Mouse (Mus musculus) C2C12 (cell line): ENCODE measurements around the gene Cit. TPM values are rescaled to one million over a fixed set of nuclear protein-coding genes. Genes with fewer than 3 reads are reported as not detected.

ENCODE experiments used
- H3K27me3 ChIP-seq: one replicate; pipeline ENCODE4 v1.6.1; 2011; ENCODE audit not compliant: control insufficient read depth, insufficient read depth, insufficient read length
- H3K36me3 ChIP-seq: one replicate; pipeline ENCODE4 v1.6.1; 2011; ENCODE audit not compliant: control insufficient read depth, insufficient read depth
- H3K4me3 ChIP-seq: one replicate; pipeline ENCODE4 v1.5.1; 2011; ENCODE audit warnings: mild to moderate bottlenecking, control low read depth; ENCODE audit not compliant: poor library complexity, insufficient read depth, severe bottlenecking
- H3K79me2 ChIP-seq: one replicate; pipeline ENCODE4 v1.6.1; 2011; ENCODE audit not compliant: control insufficient read depth, insufficient read depth
- H3K79me3 ChIP-seq: one replicate; pipeline ENCODE4 v1.6.1; 2011; ENCODE audit warnings: low read depth, control low read depth
- H3ac ChIP-seq: one replicate; pipeline ENCODE3; 2011; ENCODE audit warnings: low read depth; ENCODE audit not compliant: control insufficient read depth, insufficient read length
- CEBPB ChIP-seq: IDR thresholded peaks from one replicate; pipeline ENCODE4 v1.6.1; 2011; ENCODE audit warnings: low read depth, mild to moderate bottlenecking, control low read depth, moderate library complexity
- CTCF ChIP-seq: IDR thresholded peaks from one replicate; pipeline ENCODE4 v1.5.1; 2011; ENCODE audit not compliant: control insufficient read depth, insufficient read depth, insufficient read length
- FOSL1 ChIP-seq: IDR thresholded peaks from one replicate; pipeline ENCODE4 v1.8.0; 2011; ENCODE audit warnings: mild to moderate bottlenecking, low read length; ENCODE audit not compliant: poor library complexity, insufficient read depth, severe bottlenecking
- MAX ChIP-seq: IDR thresholded peaks from one replicate; pipeline ENCODE4 v1.6.1; 2011; ENCODE audit warnings: mild to moderate bottlenecking, control low read depth
- MYOD1 ChIP-seq: IDR thresholded peaks from one replicate; pipeline ENCODE4 v1.6.1; 2011; ENCODE audit warnings: low read depth; ENCODE audit not compliant: control insufficient read depth, insufficient read length
- MYOG ChIP-seq: IDR thresholded peaks from one replicate; pipeline ENCODE4 v1.6.1; 2011; ENCODE audit not compliant: control insufficient read depth, insufficient read length; ENCODE audit errors: extremely low read depth
- USF1 ChIP-seq: IDR thresholded peaks from one replicate; pipeline ENCODE4 v1.6.1; 2011; ENCODE audit warnings: low read depth, mild to moderate bottlenecking, control low read depth, moderate library complexity
- polyA plus RNA-seq: library from polyadenylated mRNA; unstranded; fragments of >200 nt; fragmentation: generic; extraction: Trizol; gene quantifications from one replicate; pipeline ENCODE4 v1.2.1, GENCODE M21; 2012; ENCODE audit warnings: missing spikeins

Cit gene
- polyA plus RNA-seq, 1 experiment: 19.9 TPM

DNA sequence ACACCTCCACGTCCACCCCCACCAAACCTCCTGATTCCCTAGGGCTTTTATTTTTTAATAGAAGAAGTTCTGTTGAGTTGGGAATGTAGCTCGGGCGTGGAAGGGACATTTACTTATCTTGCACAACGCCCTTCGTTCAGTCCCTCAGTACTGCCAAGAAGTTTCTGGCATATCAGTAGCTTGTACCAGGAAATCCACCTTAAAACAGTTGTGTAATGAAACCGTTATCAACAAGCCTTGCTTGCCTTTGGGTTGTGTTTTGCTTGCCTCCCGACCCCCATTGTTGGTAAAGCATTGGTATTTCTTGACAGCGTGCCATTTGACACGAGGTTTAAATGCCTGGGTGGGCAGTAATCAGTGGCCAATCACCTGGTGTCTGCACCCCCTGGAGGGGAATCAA, 39.4 kb downstream of the Cit start:
- TF ChIP-seq FOSL1 (no peak), USF1 (no peak), CTCF (no peak), MAX (no peak), MYOD1 (no peak)
- Histone ChIP-seq H3K79me3 (no peaks in the 10 kb centered on the region), H3ac (no peak overlapping the region), H3K4me3 (no peak overlapping the region), H3K79me2 (no peaks in the 10 kb centered on the region), H3K27me3 (no peaks in the 10 kb centered on the region), H3K36me3 (peaks cover 48% of the 10 kb centered on the region)

DNA sequence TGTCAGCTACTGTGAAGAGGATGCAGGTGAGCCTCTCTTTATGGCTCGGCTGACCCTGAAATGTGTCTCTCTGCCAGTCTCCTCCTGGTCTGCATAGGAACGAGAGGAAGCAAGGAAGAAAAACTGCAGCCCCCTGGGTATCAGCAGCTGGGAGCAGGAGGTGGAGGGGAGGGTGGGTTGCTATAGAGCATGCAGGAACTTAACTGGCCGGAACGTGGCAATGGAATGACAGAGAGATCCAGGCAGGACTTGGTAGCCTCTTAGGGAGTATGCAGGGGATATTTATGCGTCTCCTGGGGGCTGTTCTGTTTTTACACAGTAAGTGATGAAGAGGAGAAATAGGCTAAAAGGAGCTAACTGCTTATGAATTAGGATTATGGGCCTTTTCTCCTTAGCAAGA, 48.7 kb downstream of the Cit start:
- peaks cover 54% of the 10 kb centered on the region for H3K36me3 ChIP-seq
- H3K27me3 ChIP-seq: no peaks in the 10 kb centered on the region
- TF ChIP-seq CEBPB (no peak), CTCF (no peak), MYOD1 (no peak), USF1 (no peak), MAX (no peak)
- no peaks in the 10 kb centered on the region for H3K79me2 ChIP-seq
- H3K4me3 ChIP-seq: no peak overlapping the region
- H3ac ChIP-seq: no peak overlapping the region
- no peaks in the 10 kb centered on the region for H3K79me3 ChIP-seq

DNA sequence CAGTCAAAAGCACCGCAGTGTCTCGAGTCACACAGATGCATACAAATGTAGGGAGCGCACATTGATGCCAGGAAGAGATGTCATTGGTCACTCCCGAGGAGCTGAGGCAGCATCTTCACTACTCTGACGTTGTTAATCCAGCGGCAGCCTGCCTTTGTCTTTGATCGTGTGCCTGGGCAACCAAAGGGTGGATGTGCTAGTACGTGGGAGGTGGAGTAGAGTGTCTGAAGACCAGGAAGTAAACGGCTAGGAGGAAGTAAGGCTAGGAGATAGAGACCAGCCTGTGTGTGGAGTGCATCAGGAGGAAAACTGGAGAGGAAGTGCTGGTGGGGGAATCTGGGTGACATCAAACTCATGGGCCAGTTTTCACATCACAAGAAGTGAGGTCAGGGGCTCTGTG, 52.0 kb downstream of the Cit start:
- Histone ChIP-seq H3K79me2 (no peaks in the 10 kb centered on the region), H3K4me3 (no peak overlapping the region), H3K79me3 (no peaks in the 10 kb centered on the region), H3K36me3 (peaks cover 41% of the 10 kb centered on the region), H3ac (no peak overlapping the region), H3K27me3 (no peaks in the 10 kb centered on the region)
- TF ChIP-seq MAX (no peak), FOSL1 (no peak)

GRCm38 (mm10) chr5:115907037-115908009, 62.2 kb downstream of the Cit start:
- Histone ChIP-seq H3K79me2 (peaks cover 1% of the 10 kb centered on the region), H3K79me3 (peaks cover 1% of the 10 kb centered on the region), H3K4me3 (no peak overlapping the region), H3ac (no peak overlapping the region), H3K36me3 (peaks cover 14% of the 10 kb centered on the region), H3K27me3 (no peaks in the 10 kb centered on the region)
- TF ChIP-seq USF1: no peak
- TF ChIP-seq CEBPB: no peak

DNA sequence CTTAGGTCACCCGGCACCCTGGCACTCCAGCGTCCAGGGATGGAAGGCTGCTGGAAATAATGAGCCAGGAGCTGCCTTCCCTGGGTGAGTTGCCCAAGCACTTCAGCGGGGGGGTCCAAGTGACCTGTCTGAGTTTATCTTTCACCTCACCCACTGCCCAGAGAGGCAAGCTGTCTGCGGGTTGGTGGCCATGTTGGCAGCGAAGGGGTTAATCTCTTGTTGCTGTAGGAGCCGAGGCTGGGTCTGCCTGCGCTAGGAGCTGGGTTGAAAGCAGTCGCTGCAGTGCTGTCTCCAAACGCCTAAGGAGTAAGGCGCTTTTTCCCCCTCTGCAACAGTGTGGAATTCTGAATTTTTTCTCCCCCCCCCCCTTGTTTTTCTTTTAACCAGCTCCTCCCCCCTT, 63.2 kb downstream of the Cit start:
- TF ChIP-seq MYOD1 (no peak), FOSL1 (no peak), CEBPB (no peak), MYOG (no peak), USF1 (no peak), MAX (no peak), CTCF (no peak)

GRCm38 (mm10) chr5:115908699-115909098, 63.6 kb downstream of the Cit start:
- H3K27me3 ChIP-seq: no peaks in the 10 kb centered on the region
- TF ChIP-seq FOSL1: no peak
- TF ChIP-seq CEBPB: no peak
- TF ChIP-seq USF1: no peak
- no peak for TF ChIP-seq MYOG
- no peak for TF ChIP-seq MAX
- TF ChIP-seq CTCF: no peak
- TF ChIP-seq MYOD1: no peak
- no peak overlapping the region for H3ac ChIP-seq
- H3K4me3 ChIP-seq: no peak overlapping the region
- peaks cover 11% of the 10 kb centered on the region for H3K79me2 ChIP-seq
- H3K36me3 ChIP-seq: peaks cover 14% of the 10 kb centered on the region
- H3K79me3 ChIP-seq: peaks cover 3% of the 10 kb centered on the region

More for the DNA sequence above, 63.2 kb downstream of the Cit start:
- Histone ChIP-seq H3K4me3 (no peak overlapping the region), H3K27me3 (no peaks in the 10 kb centered on the region), H3K79me3 (peaks cover 3% of the 10 kb centered on the region), H3K36me3 (peaks cover 14% of the 10 kb centered on the region), H3K79me2 (peaks cover 10% of the 10 kb centered on the region), H3ac (no peak overlapping the region)
